Mouse (Mus musculus) forebrain, embryonic 16.5 days (tissue): ENCODE data around the gene Rbm38. TPM values are rescaled to one million over a fixed set of nuclear protein-coding genes. Genes with fewer than 3 reads are reported as not detected.

Experiments used
- ATAC-seq: fragments of 200-750 bp; cut with Nextera tagmentation; 2 replicates; pipeline ENCODE4 v1.8.0; 2017; ENCODE audit warnings: mild to moderate bottlenecking, moderate library complexity
- H3K27ac ChIP-seq: fragments of 300-500 bp; sonication (generic); 2 replicates; pipeline ENCODE4 v1.5.1; 2014; ENCODE audit warnings: low read length, control low read depth
- H3K27me3 ChIP-seq: fragments of 300-500 bp; sonication (generic); replicated peaks from 2 replicates; pipeline ENCODE4 v1.6.1; 2014; ENCODE audit warnings: low read length; ENCODE audit not compliant: control insufficient read depth, insufficient read depth
- H3K36me3 ChIP-seq: fragments of 300-500 bp; sonication (generic); 2 replicates; pipeline ENCODE4 v1.6.1; 2014; ENCODE audit not compliant: control insufficient read depth, insufficient read depth
- H3K4me1 ChIP-seq: fragments of 300-500 bp; sonication (generic); replicated peaks from 2 replicates; pipeline ENCODE4 v1.6.1; 2014; ENCODE audit warnings: low read length; ENCODE audit not compliant: control insufficient read depth, insufficient read depth
- H3K4me2 ChIP-seq: fragments of 300-500 bp; sonication (generic); 2 replicates; pipeline ENCODE4 v1.6.1; 2014; ENCODE audit warnings: mild to moderate bottlenecking, low read length, control low read depth
- H3K4me3 ChIP-seq: fragments of 300-500 bp; sonication (generic); replicated peaks from 2 replicates; pipeline ENCODE4 v1.5.1; 2014; ENCODE audit warnings: mild to moderate bottlenecking, low read length, control low read depth
- H3K9ac ChIP-seq: fragments of 300-500 bp; sonication (generic); replicated peaks from 2 replicates; pipeline ENCODE4 v1.6.1; 2014; ENCODE audit warnings: low read depth, low read length, control low read depth
- H3K9me3 ChIP-seq: fragments of 300-500 bp; sonication (generic); 2 replicates; pipeline ENCODE4 v1.6.1; 2016; ENCODE audit warnings: low read length; ENCODE audit not compliant: control insufficient read depth
- WGBS: fragments of 180-500 bp; shearing (Covaris S2); extraction: QIAGEN DNeasy Blood & Tissue Kit; methylation state at CpG from one replicate; pipeline ENCODE4 v1.1.7; 2014; 5-methylcytosine and 5-hydroxymethylcytosine counted together
- polyA plus RNA-seq: library from polyadenylated mRNA; unstranded; fragments of >200 nt; fragmentation: Nextera tagmentation; extraction: Ambion mirVana; gene quantifications from 2 replicates; pipeline ENCODE4 v1.2.1, GENCODE M21; 2015

Rbm38 gene
- polyA plus RNA-seq, result 23.3 and 23.4 TPM in 2 replicates

DNA sequence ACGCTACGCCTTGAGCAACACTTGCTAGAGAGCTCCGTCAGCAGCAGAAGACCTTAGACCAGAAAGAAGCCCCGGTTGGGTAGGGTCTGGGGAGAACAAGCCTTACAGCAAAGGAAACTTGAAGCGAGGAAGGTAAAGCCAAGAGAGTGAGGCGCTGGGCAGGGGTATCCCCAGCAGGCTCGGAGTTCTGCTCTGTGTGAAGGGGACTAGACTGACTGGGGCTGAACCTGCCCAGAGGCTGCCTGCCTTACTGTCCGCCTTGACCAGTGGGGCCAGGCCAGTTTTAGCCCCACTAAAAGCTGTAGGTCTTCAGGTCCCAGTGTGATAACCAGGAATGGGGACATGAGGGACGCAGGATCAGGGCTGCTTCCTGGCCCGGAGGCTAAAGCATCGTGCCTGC is at the start of gene Rbm38:
Gene Rbm38, plus strand, starts transcription at position 69 of the 400 bp plus-strand sequence.
- Histone ChIP-seq H3K27ac (no peak within 1 kb of the TSS), H3K4me3 (peak within 1 kb of the TSS; percentile 48), H3K4me1 (peaks cover 42% of the 10 kb centered on the region), H3K27me3 (no peaks in the 10 kb centered on the region), H3K9me3 (no peaks in the 10 kb centered on the region), H3K4me2 (peak within 1 kb of the TSS; percentile 86), H3K36me3 (peaks cover 7% of the 10 kb centered on the region), H3K9ac (peak within 1 kb of the TSS; percentile 49)
- WGBS, result 27% methylated on average over 11 of the region's 11 CpGs
- ATAC-seq, result no peak

DNA sequence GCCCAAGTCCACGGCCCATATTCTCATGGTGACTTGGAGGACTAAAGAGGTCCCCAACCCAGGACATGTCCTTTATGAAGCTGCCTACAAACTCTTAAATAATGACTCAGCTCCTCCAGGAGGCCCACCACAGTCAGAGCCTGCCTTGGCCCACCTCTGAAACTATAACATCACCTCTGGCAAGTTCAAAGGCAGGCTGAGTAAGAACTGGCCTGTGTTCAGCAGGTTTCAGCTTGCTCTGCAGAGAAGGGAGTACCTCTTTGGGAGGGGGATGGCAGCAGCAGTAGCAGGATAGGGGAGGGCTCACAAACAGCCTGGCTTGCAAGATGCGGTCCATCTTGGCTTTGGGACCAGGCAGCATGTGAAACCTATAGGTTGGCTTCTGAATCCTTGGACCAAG is 48.4 kb upstream of the Rbm38 start:
- Histone ChIP-seq H3K4me1 (peaks cover under 1% of the 10 kb centered on the region), H3K36me3 (no peaks in the 10 kb centered on the region), H3K4me3 (no peak overlapping the region), H3K4me2 (no peak overlapping the region), H3K27me3 (no peaks in the 10 kb centered on the region), H3K9me3 (no peaks in the 10 kb centered on the region), H3K9ac (no peak overlapping the region), H3K27ac (no peak overlapping the region)
- WGBS, result 94% methylated on average over 2 of the region's 2 CpGs
- ATAC-seq, result no peak

DNA sequence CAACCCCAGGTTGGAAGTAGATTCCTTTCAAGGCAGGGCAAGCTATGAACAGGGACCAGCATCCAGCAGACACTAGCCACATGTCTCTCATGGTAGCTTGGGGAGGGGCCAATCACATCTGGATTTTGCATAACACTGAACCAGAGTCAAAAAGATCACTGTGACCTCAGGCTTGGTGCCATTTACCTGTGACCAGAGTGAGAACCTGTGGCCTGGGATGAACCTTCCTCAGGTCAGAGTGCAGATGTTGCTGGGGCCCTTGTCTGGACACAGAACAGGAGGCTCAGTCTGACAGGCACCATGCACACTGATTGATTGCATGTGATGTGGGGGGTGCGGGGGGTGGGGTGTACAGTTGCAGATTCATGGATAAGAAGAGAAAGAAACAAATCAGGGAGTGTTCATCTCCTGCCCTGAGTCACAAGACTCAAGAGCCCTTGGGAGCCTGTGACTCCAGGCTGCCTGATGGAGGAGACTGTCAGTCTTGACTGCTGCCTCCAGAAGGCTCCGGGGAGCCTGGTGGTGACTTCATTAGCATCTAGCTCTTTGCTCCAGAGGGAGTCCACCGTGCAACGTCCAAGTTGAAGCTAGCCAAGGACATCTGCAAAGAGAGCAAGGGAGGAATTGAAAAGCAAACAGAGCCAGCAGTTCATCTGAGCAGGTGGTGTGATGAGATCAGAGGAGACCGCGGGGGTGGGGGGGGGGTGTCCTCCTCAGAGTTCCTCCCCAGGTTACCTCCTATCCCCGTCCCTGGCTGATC is 46.3 kb upstream of the Rbm38 start:
- H3K36me3 ChIP-seq, result no peaks in the 10 kb centered on the region
- H3K9me3 ChIP-seq, result no peaks in the 10 kb centered on the region
- no peak overlapping the region for H3K27ac ChIP-seq
- H3K27me3 ChIP-seq, result no peaks in the 10 kb centered on the region
- no peak overlapping the region for H3K4me2 ChIP-seq
- no peak for ATAC-seq
- WGBS, result 28% methylated on average over 7 of the region's 7 CpGs
- H3K9ac ChIP-seq, result no peak overlapping the region
- peaks cover 12% of the 10 kb centered on the region for H3K4me1 ChIP-seq
- H3K4me3 ChIP-seq, result no peak overlapping the region

DNA sequence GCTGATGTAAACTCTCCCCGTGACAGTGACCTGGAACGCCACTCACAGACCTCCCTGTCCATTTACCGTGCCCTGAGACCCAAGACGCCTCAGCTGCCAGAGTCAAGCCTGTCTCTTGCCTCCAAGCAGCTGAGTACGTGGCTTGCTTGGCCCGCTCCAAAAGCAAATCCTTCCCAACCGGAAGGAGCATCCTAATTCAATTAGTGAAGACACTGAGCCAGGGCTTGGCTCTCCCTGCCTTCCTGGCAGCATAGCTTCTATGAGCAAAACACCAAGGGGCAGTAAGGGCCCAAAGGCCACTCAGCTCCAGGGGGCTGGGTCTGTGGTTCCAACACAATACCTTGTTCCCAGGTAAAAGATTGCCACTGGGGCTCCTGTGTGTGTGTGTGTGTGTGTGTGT is 45.6 kb upstream of the Rbm38 start:
- no peak overlapping the region for H3K9ac ChIP-seq
- H3K27me3 ChIP-seq, result no peaks in the 10 kb centered on the region
- ATAC-seq, result no peak
- no peak overlapping the region for H3K27ac ChIP-seq
- H3K4me1 ChIP-seq, result peaks cover 12% of the 10 kb centered on the region
- no peak overlapping the region for H3K4me3 ChIP-seq
- H3K36me3 ChIP-seq, result no peaks in the 10 kb centered on the region
- H3K4me2 ChIP-seq, result no peak overlapping the region
- no peaks in the 10 kb centered on the region for H3K9me3 ChIP-seq
- 34% methylated on average over 7 of the region's 7 CpGs for WGBS

DNA sequence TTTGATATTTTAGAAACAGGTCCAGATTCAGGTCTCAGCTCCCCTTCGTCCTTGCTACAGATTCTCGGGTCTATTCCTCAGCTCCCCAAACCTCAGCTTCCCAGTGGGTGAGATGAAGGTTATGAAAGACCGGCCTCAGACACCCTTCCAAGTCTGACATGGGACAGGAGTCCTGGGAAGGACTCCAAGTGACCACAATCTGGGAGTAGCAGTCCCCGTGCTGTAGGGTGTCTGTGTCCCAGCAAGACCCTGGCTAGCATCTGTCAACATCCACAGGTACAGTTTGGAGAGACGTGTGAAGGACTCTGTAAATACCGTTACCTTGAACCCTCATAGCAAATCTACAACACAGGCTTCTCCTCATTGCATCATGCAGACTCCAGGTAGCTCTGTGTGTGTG is 45.1 kb upstream of the Rbm38 start:
- 84% methylated on average over 6 of the region's 6 CpGs for WGBS

DNA sequence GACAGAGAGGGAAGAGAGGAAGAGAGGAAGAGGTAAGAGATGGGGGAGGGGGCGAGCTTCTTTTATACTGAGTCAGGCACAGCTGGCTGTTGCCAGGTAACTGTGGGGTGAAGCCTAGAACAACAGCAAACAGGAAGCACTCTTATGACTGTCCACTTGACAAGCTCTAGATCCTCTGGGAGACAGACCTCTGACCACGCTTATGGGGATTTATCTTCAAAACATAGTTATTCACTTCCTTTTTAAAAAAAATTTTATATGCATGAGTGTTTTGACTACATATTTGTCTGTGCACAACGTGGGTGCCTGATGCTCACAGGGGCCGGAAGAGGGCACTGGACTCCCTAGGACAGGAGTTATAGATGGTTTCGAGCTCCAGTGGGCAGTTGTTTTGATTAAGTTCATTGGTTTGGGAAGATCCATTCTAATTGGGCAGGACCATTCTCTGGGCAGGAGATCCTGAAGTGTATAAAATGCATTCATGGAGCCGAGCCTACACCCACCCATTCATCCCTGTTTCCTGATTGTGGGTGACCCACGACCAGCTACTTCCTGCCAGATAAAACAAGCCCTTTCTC is 43.5 kb upstream of the Rbm38 start:
- no peak overlapping the region for H3K9ac ChIP-seq

More for the DNA sequence above, 45.1 kb upstream of the Rbm38 start:
- Histone ChIP-seq H3K27me3 (no peaks in the 10 kb centered on the region), H3K4me3 (no peak overlapping the region), H3K9me3 (no peaks in the 10 kb centered on the region), H3K4me1 (peaks cover 12% of the 10 kb centered on the region), H3K27ac (no peak overlapping the region), H3K4me2 (no peak overlapping the region), H3K36me3 (no peaks in the 10 kb centered on the region), H3K9ac (no peak overlapping the region)
- no peak for ATAC-seq

DNA sequence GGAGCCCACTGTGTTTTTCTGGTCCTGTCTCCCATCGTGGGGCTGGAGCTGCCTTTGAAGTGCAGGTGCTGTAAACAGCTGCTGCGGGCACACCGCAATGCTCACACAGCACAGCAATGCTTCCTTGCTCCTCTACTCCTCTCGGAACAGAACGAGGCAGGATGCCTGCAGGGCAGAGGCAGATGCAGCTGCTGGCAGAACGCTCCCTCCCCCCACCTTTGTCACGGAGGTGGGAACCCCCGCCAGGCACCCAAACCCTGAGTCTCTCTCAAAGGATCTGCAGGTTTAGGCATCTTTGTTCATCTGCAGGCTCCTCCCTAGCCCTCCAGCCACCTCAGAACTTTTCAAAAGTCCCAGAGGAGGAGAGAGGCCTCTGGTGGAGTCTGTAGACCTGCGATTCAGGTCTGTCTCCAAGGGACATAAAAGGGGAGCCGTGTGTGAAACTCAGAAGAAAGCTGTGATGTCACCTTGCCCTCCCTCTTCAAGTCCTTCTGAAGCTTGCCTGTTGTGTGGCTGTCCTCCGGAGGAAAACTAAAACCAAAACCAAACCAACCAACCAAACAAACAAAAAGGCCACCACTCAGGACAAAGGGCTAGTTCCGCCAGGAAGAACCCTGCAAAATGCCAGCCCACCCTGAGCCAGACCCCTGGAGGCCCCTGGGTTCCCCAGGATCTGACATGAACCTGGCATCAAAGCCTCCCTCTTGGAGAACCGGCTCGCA is 42.7 kb upstream of the Rbm38 start, which contains the start of gene Spo11:
Gene Spo11, plus strand, starts transcription at position 292 of the 722 bp plus-strand sequence.
- Histone ChIP-seq H3K4me1 (peaks cover 12% of the 10 kb centered on the region), H3K27ac (peak within 1 kb of the TSS; percentile 18; the same call in 1 of the 2 replicates), H3K9me3 (no peaks in the 10 kb centered on the region), H3K36me3 (no peaks in the 10 kb centered on the region), H3K27me3 (no peaks in the 10 kb centered on the region), H3K4me3 (no peak within 1 kb of the TSS), H3K9ac (no peak within 1 kb of the TSS), H3K4me2 (0 out of 2 replicates have a peak within 1 kb of the TSS, but pooled peaks have one; percentile 14)
- ATAC-seq, result no peak
- 9% methylated on average over 14 of the region's 14 CpGs for WGBS

More for the DNA sequence above, 43.5 kb upstream of the Rbm38 start:
- no peak for ATAC-seq
- Histone ChIP-seq H3K4me1 (peaks cover 12% of the 10 kb centered on the region), H3K27ac (no peak overlapping the region), H3K4me2 (no peak overlapping the region), H3K4me3 (no peak overlapping the region), H3K9me3 (no peaks in the 10 kb centered on the region), H3K36me3 (no peaks in the 10 kb centered on the region), H3K27me3 (no peaks in the 10 kb centered on the region)
- 23% methylated on average over 7 of the region's 7 CpGs for WGBS

DNA sequence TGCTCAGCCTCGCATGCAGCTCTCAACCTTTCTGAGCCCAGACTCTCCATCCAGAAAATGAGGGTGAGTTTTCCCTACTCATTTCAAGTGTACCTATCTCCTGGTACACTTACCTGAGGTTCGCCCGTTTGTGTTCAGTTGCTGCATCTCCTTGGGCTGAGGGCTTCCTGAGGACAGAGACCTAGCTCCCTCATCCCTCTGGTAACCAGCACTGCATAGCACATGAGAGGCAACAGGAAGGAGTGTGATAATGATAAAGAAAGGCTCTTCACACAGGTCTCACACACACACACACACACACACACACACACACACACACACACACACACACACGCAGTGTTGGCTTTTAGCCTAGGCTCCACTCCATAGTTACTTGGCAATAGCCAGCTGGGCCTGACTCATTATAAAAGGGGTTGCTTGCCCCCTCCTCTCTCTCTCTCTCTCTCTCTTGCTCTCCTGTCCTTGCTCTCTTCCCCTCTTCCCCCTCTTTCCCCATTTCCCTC is 42.1 kb upstream of the Rbm38 start:
- H3K4me1 ChIP-seq, result peaks cover 15% of the 10 kb centered on the region
- H3K27ac ChIP-seq, result peak overlapping the region; percentile 18; the same call in 1 of the 2 replicates
- WGBS, result 47% methylated on average over 4 of the region's 4 CpGs
- H3K9ac ChIP-seq, result no peak overlapping the region
- H3K36me3 ChIP-seq, result no peaks in the 10 kb centered on the region
- H3K4me2 ChIP-seq, result no peak overlapping the region
- no peak overlapping the region for H3K4me3 ChIP-seq
- 0 out of 2 replicates have a peak, but pooled peaks have one; percentile 28 for ATAC-seq
- no peaks in the 10 kb centered on the region for H3K9me3 ChIP-seq
- H3K27me3 ChIP-seq, result no peaks in the 10 kb centered on the region
